Mouse (Mus musculus) myocyte (in vitro differentiated cells): ENCODE results near the gene Cfap97.

Experiments
- MAX ChIP-seq: IDR thresholded peaks from one replicate; pipeline ENCODE4 v1.6.1; 2011; ENCODE audit warnings: low read depth, mild to moderate bottlenecking, control low read depth
- POLR2A ChIP-seq: IDR thresholded peaks from one replicate; pipeline ENCODE4 v1.6.1; 2011; ENCODE audit warnings: low read depth, mild to moderate bottlenecking, control low read depth, moderate library complexity; ENCODE audit not compliant: insufficient read length
- TCF12 ChIP-seq: IDR thresholded peaks from one replicate; pipeline ENCODE4 v1.6.1; 2011; ENCODE audit warnings: mild to moderate bottlenecking, control low read depth; ENCODE audit not compliant: poor library complexity, insufficient read depth, severe bottlenecking

DNA sequence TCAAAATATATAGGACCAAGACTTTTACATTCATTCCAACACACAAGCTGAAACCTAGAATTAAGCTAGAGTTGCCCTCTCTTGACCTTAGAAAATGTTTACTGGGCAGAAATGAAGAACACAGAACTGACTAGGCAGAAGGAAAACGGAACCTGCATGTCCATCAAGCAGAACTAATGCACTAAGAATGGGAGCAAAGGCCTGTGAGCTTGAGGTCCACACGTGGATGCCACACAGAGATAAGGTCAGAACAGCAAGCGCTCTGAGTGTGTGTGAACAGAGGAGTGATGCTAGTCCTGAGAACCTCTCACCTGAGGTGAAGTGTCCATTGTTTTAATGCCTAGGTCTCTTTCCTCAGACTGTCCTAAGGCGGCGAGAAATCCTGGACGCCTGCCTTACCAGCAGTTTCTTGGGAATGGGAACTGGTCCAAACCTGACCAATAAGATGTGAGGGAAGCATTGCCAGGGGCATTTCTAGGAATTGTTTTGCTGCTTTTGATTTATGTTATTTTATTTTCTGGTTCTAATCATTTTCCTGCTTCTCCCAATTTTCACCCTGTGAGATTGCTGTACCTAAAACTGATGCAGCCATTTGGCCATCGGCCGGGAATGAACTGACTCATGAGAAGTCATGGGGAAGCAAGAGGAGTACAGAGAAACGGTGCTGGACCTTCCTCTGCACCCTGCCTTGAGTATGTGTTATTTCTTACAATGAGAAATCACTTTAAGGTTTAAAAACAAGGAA, 11.0 kb upstream of the Cfap97 start:
- TF ChIP-seq POLR2A (no peak), MAX (no peak), TCF12 (no peak)
